Mouse (Mus musculus): ENCODE measurements around the gene Lpin3. TPM values are rescaled to one million over a fixed set of nuclear protein-coding genes. Genes with fewer than 3 reads are reported as not detected.

Gene Lpin3
- polyA plus RNA-seq, 1 experiment from 2014 or later: 16.5 TPM

DNA sequence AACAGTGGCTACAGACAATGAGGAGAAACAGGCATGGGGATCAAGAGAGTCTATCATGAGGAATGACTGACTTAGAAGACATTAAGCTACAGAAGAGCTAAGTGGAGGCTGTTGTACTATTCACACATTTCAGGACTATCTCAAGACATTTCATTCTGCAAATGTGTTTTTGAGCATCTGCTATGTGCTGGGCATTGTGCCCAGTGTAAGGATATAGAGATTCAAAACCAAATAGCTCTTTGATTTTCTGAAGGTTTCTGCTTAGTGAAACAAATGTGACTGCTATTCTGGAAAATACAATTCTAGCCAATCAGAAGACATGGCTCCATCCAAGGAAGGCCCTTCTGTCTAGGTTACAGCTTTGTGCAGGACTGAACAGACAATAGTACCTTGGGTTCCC is 25.8 kb upstream of the Lpin3 start:
- Histone ChIP-seq H3K27ac (ENCODE audit: low read depth, low read length) (no peak overlapping the region), H3K4me3 (ENCODE audit: low read depth, low read length) (no peak overlapping the region), H3K9me3 (ENCODE audit: control insufficient read depth) (no peaks in the 10 kb centered on the region), H3K9ac (ENCODE audit: low read depth, low read length) (no peak overlapping the region), H3K4me2 (replicated peaks; ENCODE audit: low read depth) (no peak overlapping the region), H3K4me1 (replicated peaks; ENCODE audit: control insufficient read depth, insufficient read depth, low read length) (no peaks in the 10 kb centered on the region), H3K36me3 (ENCODE audit: control insufficient read depth, insufficient read depth) (no peaks in the 10 kb centered on the region), H3K27me3 (replicated peaks; ENCODE audit: control insufficient read depth, insufficient read depth, low read length) (no peaks in the 10 kb centered on the region)
- no peak for ATAC-seq
- no peak for TF ChIP-seq CTCF (IDR thresholded peaks at IDR 0.05; ENCODE audit: low read depth)

DNA sequence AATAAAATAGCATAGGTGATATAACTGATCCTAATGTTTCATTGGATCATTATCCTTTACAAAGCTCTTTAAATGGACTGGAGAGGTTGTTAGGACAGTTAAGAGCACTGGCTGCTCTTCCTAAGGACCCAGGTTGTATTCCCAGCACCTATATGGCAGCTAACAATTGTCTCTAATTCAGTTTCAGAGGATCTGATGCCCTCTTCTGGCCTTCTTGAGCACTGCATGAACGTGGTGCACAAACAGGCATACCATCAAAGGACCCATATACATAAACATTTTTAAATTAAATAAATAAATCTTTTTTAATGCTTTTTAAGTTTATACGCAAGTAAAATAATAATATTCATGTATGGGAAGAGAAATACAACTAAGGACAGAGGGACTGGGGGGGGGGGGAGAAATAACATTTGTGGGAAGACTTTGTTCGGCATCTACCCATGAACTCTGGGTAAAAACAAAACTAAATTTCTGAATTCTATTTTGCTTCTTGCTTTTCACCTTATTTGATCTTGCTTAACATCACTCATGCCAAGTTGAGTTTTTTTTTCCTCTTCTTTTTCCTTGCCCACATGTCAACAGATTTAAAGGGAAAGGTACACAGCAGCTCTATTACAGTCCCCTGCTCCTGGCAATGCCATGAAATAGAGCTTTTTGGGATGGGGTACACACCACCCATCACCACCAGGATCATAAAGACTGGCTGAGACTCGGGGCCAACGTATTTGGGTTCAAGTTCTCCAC is 23.9 kb upstream of the Lpin3 start:
- H3K9ac ChIP-seq (ENCODE audit: low read depth, low read length): no peak overlapping the region
- H3K4me1 ChIP-seq (replicated peaks; ENCODE audit: control insufficient read depth, insufficient read depth, low read length): 0 out of 2 replicates have a peak, but pooled peaks cover 4% of the 10 kb centered on the region
- H3K9me3 ChIP-seq (ENCODE audit: control insufficient read depth): no peaks in the 10 kb centered on the region
- no peak overlapping the region for H3K4me2 ChIP-seq (replicated peaks; ENCODE audit: low read depth)
- 81% methylated on average over 5 of the region's 5 CpGs for WGBS
- no peaks in the 10 kb centered on the region for H3K36me3 ChIP-seq (ENCODE audit: control insufficient read depth, insufficient read depth)
- H3K4me3 ChIP-seq (ENCODE audit: low read depth, low read length): no peak overlapping the region
- H3K27me3 ChIP-seq (replicated peaks; ENCODE audit: control insufficient read depth, insufficient read depth, low read length): no peaks in the 10 kb centered on the region
- TF ChIP-seq CTCF (IDR thresholded peaks at IDR 0.05; ENCODE audit: low read depth): peak; percentile 25; the same call in 1 of the 2 replicates
- H3K27ac ChIP-seq (ENCODE audit: low read depth, low read length): no peak overlapping the region
- no peak for ATAC-seq

DNA sequence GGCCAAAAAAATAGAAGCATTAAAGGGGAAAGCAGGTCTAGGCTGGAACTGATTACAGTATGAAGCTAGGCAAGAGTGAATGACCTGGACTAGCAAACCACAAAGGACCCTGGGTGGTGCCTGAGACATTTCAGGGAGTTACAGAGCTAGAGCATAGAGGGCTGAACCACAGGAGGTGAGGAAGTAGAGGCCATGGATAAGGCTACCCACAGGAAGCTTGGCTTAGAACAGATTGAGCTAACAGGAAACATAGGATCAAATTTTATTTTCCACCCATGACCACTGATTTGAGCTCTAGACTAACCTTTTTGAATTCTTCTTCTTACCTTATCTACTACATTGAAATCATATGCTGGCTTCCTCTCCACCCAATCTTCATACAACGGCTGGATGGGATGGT is 20.1 kb upstream of the Lpin3 start:
- H3K9me3 ChIP-seq (ENCODE audit: control insufficient read depth): no peaks in the 10 kb centered on the region

DNA sequence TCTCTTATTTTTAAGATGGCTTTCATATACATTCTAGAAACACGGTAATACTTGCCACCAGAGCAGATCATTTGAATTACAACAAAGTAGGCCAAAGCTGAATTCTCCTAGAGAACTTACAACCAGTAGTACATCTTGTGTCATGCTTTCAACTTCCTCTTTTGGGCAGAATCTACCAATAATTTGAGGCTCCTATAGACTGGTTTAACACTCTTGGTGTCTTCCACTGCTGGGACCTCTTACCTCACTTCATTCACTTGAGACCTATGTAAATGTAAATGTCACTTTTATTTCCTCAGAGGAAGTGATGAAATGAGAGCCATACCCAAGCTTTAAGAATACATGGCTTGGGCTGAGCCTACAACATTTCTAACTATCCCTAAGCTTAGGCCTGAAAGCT is 16.4 kb upstream of the Lpin3 start:
- H3K4me3 ChIP-seq (ENCODE audit: low read depth, low read length): no peak overlapping the region
- H3K4me1 ChIP-seq (replicated peaks; ENCODE audit: control insufficient read depth, insufficient read depth, low read length): 0 out of 2 replicates have a peak, but pooled peaks cover 4% of the 10 kb centered on the region
- no peaks in the 10 kb centered on the region for H3K27me3 ChIP-seq (replicated peaks; ENCODE audit: control insufficient read depth, insufficient read depth, low read length)
- no peak for ATAC-seq
- no peak overlapping the region for H3K9ac ChIP-seq (ENCODE audit: low read depth, low read length)
- no peaks in the 10 kb centered on the region for H3K36me3 ChIP-seq (ENCODE audit: control insufficient read depth, insufficient read depth)
- TF ChIP-seq CTCF (IDR thresholded peaks at IDR 0.05; ENCODE audit: low read depth): no peak
- 92% methylated on average over 1 of the region's 1 CpGs for WGBS
- H3K27ac ChIP-seq (ENCODE audit: low read depth, low read length): no peak overlapping the region
- H3K4me2 ChIP-seq (replicated peaks; ENCODE audit: low read depth): no peak overlapping the region
- H3K9me3 ChIP-seq (ENCODE audit: control insufficient read depth): no peaks in the 10 kb centered on the region

More for the DNA sequence above, 20.1 kb upstream of the Lpin3 start:
- Histone ChIP-seq H3K4me2 (replicated peaks; ENCODE audit: low read depth) (no peak overlapping the region), H3K27me3 (replicated peaks; ENCODE audit: control insufficient read depth, insufficient read depth, low read length) (no peaks in the 10 kb centered on the region), H3K27ac (ENCODE audit: low read depth, low read length) (no peak overlapping the region), H3K4me1 (replicated peaks; ENCODE audit: control insufficient read depth, insufficient read depth, low read length) (0 out of 2 replicates have a peak, but pooled peaks cover 4% of the 10 kb centered on the region), H3K36me3 (ENCODE audit: control insufficient read depth, insufficient read depth) (no peaks in the 10 kb centered on the region), H3K4me3 (ENCODE audit: low read depth, low read length) (no peak overlapping the region), H3K9ac (ENCODE audit: low read depth, low read length) (no peak overlapping the region)
- no peak for ATAC-seq
- WGBS: 73% methylated on average over 1 of the region's 1 CpGs
- TF ChIP-seq CTCF (IDR thresholded peaks at IDR 0.05; ENCODE audit: low read depth): no peak

DNA sequence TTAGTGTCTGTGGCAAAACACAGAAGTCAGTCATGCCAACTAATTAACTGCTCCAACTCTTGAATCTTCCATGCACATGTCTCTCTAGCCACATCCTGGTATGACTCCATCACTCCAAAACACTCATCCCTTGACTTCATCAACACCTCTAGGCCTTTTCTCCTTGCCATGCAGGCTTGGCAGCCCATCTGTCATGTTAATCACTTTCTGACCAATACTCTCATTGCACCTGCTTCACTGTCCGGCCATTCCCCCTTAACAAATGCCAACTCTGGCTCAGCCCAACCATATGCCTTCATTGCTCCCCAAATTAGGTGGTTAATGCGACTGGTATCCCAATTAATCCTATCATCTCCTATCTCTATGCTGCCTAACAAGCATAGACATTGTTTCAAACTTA is 15.2 kb upstream of the Lpin3 start:
- H3K4me3 ChIP-seq (ENCODE audit: low read depth, low read length): no peak overlapping the region
- 88% methylated on average over 2 of the region's 2 CpGs for WGBS
- TF ChIP-seq CTCF (IDR thresholded peaks at IDR 0.05; ENCODE audit: low read depth): no peak

DNA sequence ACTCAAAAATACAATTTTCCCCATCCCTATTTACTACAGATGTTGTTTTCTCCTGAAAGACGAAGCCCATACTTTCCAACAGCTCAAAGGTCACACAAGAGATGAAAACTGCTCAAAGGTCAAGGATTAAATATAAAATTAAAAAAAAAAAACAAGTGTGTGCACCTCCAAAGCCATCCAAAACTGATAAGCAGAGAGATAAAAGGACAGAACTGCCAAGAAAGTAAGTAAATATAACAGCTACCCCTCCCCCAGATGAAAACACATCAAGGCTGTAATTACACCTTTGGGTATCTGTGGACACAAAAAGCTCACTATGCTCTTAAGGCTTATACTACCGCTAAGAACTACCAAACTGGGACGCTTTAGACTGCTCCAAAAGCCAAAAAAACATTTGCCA is 11.0 kb upstream of the Lpin3 start:
- no peak for TF ChIP-seq CTCF (IDR thresholded peaks at IDR 0.05; ENCODE audit: low read depth)
- no peak overlapping the region for H3K4me3 ChIP-seq (ENCODE audit: low read depth, low read length)
- no peaks in the 10 kb centered on the region for H3K36me3 ChIP-seq (ENCODE audit: control insufficient read depth, insufficient read depth)
- H3K27ac ChIP-seq (ENCODE audit: low read depth, low read length): no peak overlapping the region
- no peak for ATAC-seq
- H3K4me2 ChIP-seq (replicated peaks; ENCODE audit: low read depth): no peak overlapping the region
- WGBS: 60% methylated on average over 3 of the region's 3 CpGs
- H3K4me1 ChIP-seq (replicated peaks; ENCODE audit: control insufficient read depth, insufficient read depth, low read length): no peaks in the 10 kb centered on the region
- no peak overlapping the region for H3K9ac ChIP-seq (ENCODE audit: low read depth, low read length)
- no peaks in the 10 kb centered on the region for H3K27me3 ChIP-seq (replicated peaks; ENCODE audit: control insufficient read depth, insufficient read depth, low read length)
- no peaks in the 10 kb centered on the region for H3K9me3 ChIP-seq (ENCODE audit: control insufficient read depth)

More for the DNA sequence above, 15.2 kb upstream of the Lpin3 start:
- H3K36me3 ChIP-seq (ENCODE audit: control insufficient read depth, insufficient read depth): no peaks in the 10 kb centered on the region
- no peaks in the 10 kb centered on the region for H3K9me3 ChIP-seq (ENCODE audit: control insufficient read depth)
- 0 out of 2 replicates have a peak, but pooled peaks cover 2% of the 10 kb centered on the region for H3K4me1 ChIP-seq (replicated peaks; ENCODE audit: control insufficient read depth, insufficient read depth, low read length)
- no peaks in the 10 kb centered on the region for H3K27me3 ChIP-seq (replicated peaks; ENCODE audit: control insufficient read depth, insufficient read depth, low read length)
- H3K4me2 ChIP-seq (replicated peaks; ENCODE audit: low read depth): no peak overlapping the region
- no peak for ATAC-seq
- H3K27ac ChIP-seq (ENCODE audit: low read depth, low read length): no peak overlapping the region
- H3K9ac ChIP-seq (ENCODE audit: low read depth, low read length): no peak overlapping the region
